Mouse (Mus musculus) right cerebral cortex, postnatal 4 days (tissue): ENCODE results near the gene Myo5c.

Experiments used
- DNase-seq: peaks from one replicate; pipeline ENCODE4 v3.0.0-alpha.2; 2022

The Myo5c gene

DNA sequence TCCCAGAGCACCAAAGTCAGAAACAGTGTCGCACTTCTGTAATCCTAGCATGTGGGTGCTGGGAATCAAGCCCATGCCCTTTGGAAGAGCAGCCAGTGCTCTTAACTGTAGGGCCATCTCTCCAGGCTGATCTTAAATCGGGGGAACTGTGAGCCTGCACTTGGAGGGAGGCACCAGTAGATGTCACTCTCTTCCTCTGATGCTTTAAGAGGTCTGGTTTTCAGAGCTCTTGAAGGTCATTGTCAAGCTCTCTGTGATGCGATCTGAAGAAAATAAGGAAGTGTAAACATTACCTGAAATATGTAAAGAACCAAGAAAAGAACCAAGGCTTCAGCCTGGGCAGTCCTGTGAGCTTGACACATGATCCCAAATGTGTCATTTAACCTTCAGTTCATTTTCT is 51.0 kb downstream of the Myo5c start:
- peak; percentile 43 for DNase-seq

DNA sequence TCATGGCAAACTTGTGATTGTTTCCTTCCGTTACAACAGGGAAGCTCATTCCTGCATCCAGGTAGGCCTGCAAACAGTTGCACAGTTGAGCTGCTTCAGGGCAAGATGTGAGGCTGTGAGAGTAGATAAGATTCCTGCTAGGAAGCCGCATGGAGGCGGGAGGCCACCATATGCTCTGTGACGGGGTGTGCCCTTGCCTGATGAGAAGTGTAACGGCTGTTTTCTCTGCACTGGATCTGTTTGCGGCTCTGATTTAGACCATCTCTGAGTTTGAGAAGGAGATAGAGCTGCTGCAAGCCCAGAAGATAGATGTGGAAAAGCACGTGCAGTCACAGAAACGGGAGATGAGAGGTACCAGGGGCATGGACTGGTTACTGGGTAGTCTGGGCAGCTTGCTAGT is 51.8 kb downstream of the Myo5c start:
- DNase-seq = no peak

DNA sequence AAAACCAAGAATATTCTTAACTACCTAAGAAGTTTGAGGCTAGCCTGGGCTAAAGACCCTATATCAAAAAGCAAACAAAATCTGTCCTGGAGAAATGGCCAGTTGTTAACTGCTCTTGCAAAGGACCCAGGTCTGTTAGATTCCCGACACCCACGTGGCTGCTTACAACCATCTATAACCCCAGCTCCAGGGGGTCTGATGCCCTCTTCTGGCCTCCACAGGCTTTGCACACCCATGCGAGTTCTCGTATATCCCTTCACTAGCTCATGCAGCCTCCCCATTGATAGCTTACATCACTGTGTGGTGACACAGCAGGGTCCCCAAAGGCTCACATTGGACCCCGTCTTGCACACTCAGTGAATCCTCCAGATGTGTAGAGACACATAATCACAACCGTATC is 53.5 kb downstream of the Myo5c start:
- DNase-seq = no peak

DNA sequence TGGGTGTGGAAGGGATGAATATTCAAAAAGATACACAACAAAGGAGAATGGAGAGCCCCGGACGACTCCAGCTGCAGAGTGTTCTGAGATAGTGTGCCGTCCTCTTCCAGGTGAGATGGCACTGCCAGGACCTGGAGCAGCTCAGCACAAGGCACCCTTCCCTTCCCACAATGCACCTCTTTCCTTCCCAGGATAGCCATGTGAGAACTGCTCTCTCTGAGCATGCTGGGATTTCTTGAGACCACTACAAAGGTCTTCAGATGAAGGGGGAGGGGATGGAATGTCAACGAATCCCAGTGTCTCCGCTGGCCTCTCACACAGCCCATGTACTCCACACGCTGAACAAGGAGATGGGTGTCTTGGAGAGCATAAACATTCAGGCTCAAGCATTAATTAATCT is 55.8 kb downstream of the Myo5c start:
- DNase-seq = no peak

GRCm38 (mm10) chr9:75289545-75289944 is 57.7 kb downstream of the Myo5c start:
- no peak for DNase-seq

GRCm38 (mm10) chr9:75299342-75299741 is 67.5 kb downstream of the Myo5c start:
- DNase-seq = no peak

- DNase-seq = no peak
Measured at GRCm38 (mm10) chr9:75303033-75303432, 71.2 kb downstream of the Myo5c start.

- DNase-seq = no peak
Measured at GRCm38 (mm10) chr9:75303701-75304261, 72.0 kb downstream of the Myo5c start.

GRCm38 (mm10) chr9:75304286-75304685 is 72.5 kb downstream of the Myo5c start:
- DNase-seq = no peak

DNA sequence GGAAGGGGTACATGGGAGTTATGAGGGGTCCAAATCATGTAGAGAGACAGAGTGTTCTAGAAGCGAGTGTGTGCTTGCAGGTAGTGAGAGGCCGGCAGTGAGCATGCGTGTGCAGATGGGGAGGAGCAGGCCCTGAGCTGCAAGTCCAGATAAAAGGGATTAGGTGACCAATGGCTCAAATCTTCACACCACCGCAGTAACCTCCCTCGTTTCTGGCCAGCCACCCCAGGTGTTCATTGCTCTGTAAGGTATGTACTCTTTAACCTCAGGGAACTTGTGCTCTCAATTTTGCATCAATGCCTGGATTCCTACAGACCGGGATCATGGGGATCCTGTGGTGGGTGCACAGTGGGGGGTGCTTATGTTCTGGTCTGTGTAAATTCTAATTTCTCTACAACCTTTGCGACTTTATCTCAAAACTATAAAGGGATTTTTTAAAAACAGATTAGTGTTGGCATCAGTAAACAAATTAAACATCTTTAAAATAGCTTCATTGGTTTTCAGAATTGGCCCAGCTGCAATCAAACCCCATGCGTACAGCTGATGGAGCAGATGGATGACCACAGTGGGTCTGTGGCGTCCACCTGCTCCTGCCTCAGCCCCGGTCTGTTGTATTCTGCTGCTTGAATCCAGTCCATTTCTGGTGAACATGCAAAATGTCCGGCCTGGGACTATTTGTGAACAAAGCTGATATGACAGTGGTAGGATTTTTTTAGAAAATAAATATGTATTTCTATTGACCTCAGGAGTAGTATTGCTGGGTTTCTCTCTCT is 74.5 kb downstream of the Myo5c start, which contains the start of gene Gnb5:
Gnb5 (plus strand) TSS at position 163 of the 773 bp plus-strand sequence.
- no peak for DNase-seq

DNA sequence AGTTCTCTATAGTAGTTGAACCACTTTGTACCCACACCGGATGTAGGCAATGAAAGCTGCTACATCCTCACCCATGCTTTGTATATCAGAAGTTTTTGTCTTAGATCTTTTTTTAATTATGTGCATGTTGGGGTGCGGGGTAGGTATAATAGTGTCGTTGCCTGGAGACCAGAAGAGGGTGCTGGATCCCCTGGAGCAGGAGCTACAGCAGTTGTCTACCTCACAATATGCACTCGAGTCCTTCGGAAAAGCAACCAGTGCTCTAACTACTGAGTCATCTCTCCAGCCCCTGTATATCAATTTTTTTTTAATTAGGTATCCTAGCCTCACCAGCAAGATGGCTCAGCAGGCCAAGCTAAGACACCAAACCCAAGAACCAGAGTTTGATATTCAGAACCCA is 75.2 kb downstream of the Myo5c start:
- DNase-seq = no peak

DNA sequence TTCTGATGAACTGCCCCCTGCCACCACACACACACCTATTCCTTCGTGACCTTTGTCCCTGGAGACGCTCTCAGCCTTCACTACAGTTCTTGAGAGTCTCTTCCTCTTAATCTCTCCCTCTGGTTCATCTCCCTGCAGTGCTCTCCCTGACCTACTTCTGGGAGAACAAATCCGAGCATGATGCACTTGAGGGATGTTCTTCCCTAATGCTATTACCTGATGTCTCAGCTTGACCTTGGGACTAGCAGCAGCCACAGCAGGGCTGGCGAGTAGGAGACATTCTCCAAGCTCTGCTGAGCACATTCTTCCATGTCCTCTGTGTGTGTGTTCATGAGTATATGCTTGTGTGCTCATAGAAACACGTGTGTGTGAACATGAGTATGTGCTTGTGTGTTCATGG is 76.8 kb downstream of the Myo5c start:
- no peak for DNase-seq

DNA sequence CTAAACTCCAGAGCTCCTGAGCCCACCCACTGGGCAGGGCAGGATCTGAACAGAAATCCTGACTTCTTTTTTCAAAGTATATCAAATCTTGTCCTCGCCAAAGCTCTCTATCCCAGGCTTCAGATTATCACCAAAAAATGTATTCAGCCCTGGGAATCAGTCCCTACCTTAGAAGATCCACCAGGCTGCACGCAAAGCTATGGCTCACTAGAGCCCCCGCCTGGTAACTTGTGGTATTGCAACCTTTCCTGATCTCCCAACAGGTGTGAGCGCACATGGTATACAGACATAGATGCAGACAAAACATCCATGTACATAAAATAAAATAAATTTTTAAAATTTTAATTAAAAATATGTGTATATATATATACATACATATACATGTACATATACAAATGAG is 80.2 kb downstream of the Myo5c start:
- DNase-seq = peak; percentile 93

- DNase-seq = no peak
Measured at GRCm38 (mm10) chr9:75313138-75313831, 81.5 kb downstream of the Myo5c start.

- peak; percentile 79 for DNase-seq
Measured at GRCm38 (mm10) chr9:75313832-75314516, 82.2 kb downstream of the Myo5c start.

DNA sequence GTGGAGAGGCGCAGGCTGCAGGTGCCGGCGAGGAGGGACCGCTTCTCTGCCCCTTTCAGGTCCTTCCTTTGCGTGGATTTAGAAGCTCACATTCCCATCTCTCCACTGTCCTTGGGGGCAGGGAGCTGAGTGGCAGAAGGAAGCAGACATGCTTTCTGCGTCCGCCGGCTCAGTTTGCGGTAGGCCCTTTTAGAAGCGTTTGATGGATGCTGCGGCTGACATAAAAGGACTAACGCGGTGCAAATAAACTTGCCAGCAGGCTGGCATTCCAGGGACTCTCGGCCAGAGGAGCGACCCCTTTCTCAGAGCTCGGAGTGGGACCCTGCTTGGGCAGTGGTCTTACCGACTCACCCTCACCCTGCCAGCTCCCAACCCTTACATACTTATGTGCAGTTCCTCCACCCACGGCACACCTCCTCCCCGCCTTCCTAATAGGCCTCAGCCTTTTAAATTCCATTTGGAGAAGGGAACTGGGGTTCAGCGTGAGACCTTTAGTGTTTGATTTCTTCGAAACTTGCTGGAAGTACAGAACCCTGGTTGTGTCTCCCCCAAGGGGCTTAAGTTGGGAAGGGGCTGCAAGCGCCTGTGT is 82.8 kb downstream of the Myo5c start:
- DNase-seq = no peak

GRCm38 (mm10) chr9:75315238-75315637 is 83.4 kb downstream of the Myo5c start:
- DNase-seq = no peak

DNA sequence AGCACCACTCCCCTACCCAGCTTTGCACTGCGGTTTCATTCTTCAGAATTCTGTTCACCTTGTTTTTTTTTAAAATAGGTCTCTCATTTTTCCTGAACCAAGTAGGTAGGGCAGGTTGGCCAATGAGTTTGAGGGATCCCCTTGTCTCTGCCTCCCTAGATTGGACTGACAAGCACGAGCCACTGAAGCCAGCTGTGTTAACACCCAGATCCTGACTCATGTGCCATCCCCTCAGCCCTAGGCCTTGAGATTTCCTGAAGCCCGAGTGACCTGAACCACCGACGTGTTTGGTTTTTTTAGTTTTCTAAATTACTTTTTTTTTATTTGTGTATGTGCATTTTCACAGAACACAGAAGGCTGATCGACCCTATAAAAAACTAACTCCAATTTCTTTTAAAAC is 85.0 kb downstream of the Myo5c start:
- no peak for DNase-seq

GRCm38 (mm10) chr9:75318196-75318595 is 86.4 kb downstream of the Myo5c start:
- DNase-seq = no peak

DNA sequence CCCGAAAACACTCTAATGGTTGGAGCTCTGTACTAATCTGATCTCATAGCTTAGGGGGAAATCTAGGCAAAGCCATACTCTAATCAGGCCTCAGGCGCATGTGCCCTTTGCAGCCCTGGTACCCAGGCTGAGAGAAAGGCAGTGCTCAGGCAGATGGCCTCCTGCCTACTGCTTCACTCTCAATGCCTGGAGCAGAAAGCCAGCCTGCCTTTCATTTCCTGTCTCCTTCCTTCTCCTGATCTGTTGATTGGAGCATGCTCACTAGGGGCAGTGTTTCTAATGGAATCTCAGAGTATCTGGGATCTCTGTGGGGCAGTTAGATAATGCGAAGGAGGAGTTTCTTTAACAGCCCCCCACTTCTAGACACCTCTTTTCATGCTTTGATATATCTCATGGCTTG is 87.5 kb downstream of the Myo5c start:
- DNase-seq = no peak

GRCm38 (mm10) chr9:75322099-75322885 is 90.5 kb downstream of the Myo5c start:
- DNase-seq = no peak

GRCm38 (mm10) chr9:75328047-75328446 is 96.2 kb downstream of the Myo5c start:
- DNase-seq = no peak
